Mouse (Mus musculus) midbrain, embryonic 12.5 days (tissue): ENCODE data around the gene Olfr199. TPM values are rescaled to one million over a fixed set of nuclear protein-coding genes. Genes with fewer than 3 reads are reported as not detected.
"Not testable (repeated sequence)": the region's sequence is repeated elsewhere in the genome, so short reads cannot be mapped to it uniquely, and the experiment has no call there.

ENCODE experiments used
- ATAC-seq: fragments of 200-750 bp; cut with Nextera tagmentation; 2 replicates; pipeline ENCODE4 v1.8.0; 2017; ENCODE audit warnings: low read depth, moderate TSS enrichment, moderate library complexity; ENCODE audit not compliant: low FRiP score
- H3K27ac ChIP-seq: fragments of 300-500 bp; sonication (generic); replicated peaks from 2 replicates; pipeline ENCODE4 v1.5.1; 2016; ENCODE audit warnings: mild to moderate bottlenecking
- H3K27me3 ChIP-seq: fragments of 300-500 bp; sonication (generic); 2 replicates; pipeline ENCODE4 v1.6.1; 2016; ENCODE audit warnings: mild to moderate bottlenecking
- H3K36me3 ChIP-seq: fragments of 300-500 bp; sonication (generic); 2 replicates; pipeline ENCODE4 v1.6.1; 2016
- H3K4me1 ChIP-seq: fragments of 300-500 bp; sonication (generic); 2 replicates; pipeline ENCODE4 v1.6.1; 2016
- H3K4me2 ChIP-seq: fragments of 300-500 bp; sonication (generic); replicated peaks from 2 replicates; pipeline ENCODE4 v1.6.1; 2016; ENCODE audit warnings: mild to moderate bottlenecking, moderate library complexity
- H3K4me3 ChIP-seq: fragments of 300-500 bp; sonication (generic); 2 replicates; pipeline ENCODE4 v1.5.1; 2016; ENCODE audit warnings: mild to moderate bottlenecking
- H3K9ac ChIP-seq: fragments of 300-500 bp; sonication (generic); replicated peaks from 2 replicates; pipeline ENCODE4 v1.6.1; 2016; ENCODE audit warnings: mild to moderate bottlenecking, moderate library complexity
- H3K9me3 ChIP-seq: fragments of 300-500 bp; sonication (generic); 2 replicates; pipeline ENCODE4 v1.6.1; 2016; ENCODE audit warnings: mild to moderate bottlenecking
- WGBS: fragments of 180-500 bp; shearing (Covaris S2); methylation state at CpG from one replicate; pipeline ENCODE4 v1.1.7; 2016; 5-methylcytosine and 5-hydroxymethylcytosine counted together
- polyA plus RNA-seq: library from polyadenylated mRNA; unstranded; fragments of >200 nt; fragmentation: Nextera tagmentation; extraction: Ambion mirVana; gene quantifications from 2 replicates; pipeline ENCODE4 v1.2.1, GENCODE M21; 2016

Gene Olfr199
- not detected in 2 replicates for polyA plus RNA-seq

DNA sequence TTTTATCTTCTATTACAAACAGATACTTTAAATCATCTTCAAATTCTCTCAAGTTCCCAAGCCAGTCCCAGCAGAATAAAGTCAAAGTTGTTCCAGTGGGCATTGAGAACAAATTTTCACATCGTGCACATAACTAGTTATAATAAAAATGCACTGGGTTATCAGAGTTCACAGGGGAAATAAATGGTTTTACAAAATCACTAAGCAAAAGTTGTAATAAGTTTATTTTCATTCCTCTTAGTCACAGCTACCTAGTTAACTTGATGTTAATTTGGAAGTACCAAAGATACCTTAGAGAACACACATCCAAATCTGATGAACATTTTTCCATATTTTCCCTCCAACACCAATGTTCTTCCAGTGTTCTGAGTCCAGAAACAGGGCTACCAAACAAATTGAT is at the start of gene Olfr199:
TSS of gene Olfr199 (minus strand) at position 101 of the 400 bp plus-strand sequence.
- ATAC-seq, H3K9ac ChIP-seq: not testable (repeated sequence)
- WGBS, result 76% methylated on average over 1 of the region's 1 CpGs

GRCm38 (mm10) chr16:59269097-59269496 is 49.5 kb upstream of the Olfr199 start:
- not testable (repeated sequence) for H3K9me3 ChIP-seq, H3K4me3 ChIP-seq, H3K27me3 ChIP-seq, H3K4me1 ChIP-seq, ATAC-seq, H3K9ac ChIP-seq, H3K36me3 ChIP-seq, H3K27ac ChIP-seq, H3K4me2 ChIP-seq
- WGBS, result 78% methylated on average over 4 of the region's 4 CpGs

More for the DNA sequence above, at the start of gene Olfr199:
- H3K4me1 ChIP-seq, H3K9me3 ChIP-seq, H3K4me2 ChIP-seq, H3K27me3 ChIP-seq, H3K4me3 ChIP-seq, H3K27ac ChIP-seq, H3K36me3 ChIP-seq: not testable (repeated sequence)

DNA sequence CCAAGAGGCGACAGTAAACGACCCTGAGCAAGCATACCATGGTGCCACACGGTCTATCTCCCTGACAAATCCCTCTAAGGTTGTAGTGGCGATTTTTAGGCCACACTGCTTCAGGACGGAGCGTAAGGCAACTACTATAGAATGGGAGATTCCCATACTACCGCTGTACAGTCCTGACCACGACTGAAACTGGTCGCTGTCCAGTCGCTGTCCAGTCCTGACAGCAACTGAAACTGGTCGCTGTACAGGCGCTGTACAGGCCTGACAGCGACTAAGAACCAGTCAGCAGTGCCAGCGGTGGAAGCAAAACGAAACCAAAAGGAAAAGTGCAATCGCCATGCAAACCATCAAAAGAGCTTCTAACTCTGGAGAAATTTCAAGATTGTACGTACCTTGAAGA is 30.1 kb upstream of the Olfr199 start:
- Histone ChIP-seq H3K9me3 (no peaks in the 10 kb centered on the region), H3K9ac (no peak overlapping the region), H3K4me2 (no peak overlapping the region), H3K36me3 (no peaks in the 10 kb centered on the region), H3K4me3 (no peak overlapping the region), H3K27ac (no peak overlapping the region), H3K27me3 (no peaks in the 10 kb centered on the region), H3K4me1 (no peaks in the 10 kb centered on the region)
- no peak for ATAC-seq
- 90% methylated on average over 17 of the region's 17 CpGs for WGBS

- not testable (repeated sequence) for H3K9ac ChIP-seq, H3K4me1 ChIP-seq, H3K27me3 ChIP-seq, H3K36me3 ChIP-seq, H3K4me2 ChIP-seq, H3K9me3 ChIP-seq, H3K4me3 ChIP-seq, H3K27ac ChIP-seq
- 88% methylated on average over 3 of the region's 3 CpGs for WGBS
- ATAC-seq, result peak; percentile 52; the same call in 1 of the 2 replicates
These were observed 1.7 kb downstream of the Olfr199 start for GRCm38 (mm10) chr16:59217861-59218260.

GRCm38 (mm10) chr16:59203433-59203832 is 16.1 kb downstream of the Olfr199 start, which contains the start of gene Olfr198:
Olfr198 (minus strand) TSS chr16:59203533.
- not testable (repeated sequence) for H3K4me3 ChIP-seq, H3K4me2 ChIP-seq, ATAC-seq, H3K9ac ChIP-seq, H3K27me3 ChIP-seq, H3K9me3 ChIP-seq, H3K27ac ChIP-seq, H3K4me1 ChIP-seq, H3K36me3 ChIP-seq
- WGBS, result 78% methylated on average over 1 of the region's 1 CpGs

DNA sequence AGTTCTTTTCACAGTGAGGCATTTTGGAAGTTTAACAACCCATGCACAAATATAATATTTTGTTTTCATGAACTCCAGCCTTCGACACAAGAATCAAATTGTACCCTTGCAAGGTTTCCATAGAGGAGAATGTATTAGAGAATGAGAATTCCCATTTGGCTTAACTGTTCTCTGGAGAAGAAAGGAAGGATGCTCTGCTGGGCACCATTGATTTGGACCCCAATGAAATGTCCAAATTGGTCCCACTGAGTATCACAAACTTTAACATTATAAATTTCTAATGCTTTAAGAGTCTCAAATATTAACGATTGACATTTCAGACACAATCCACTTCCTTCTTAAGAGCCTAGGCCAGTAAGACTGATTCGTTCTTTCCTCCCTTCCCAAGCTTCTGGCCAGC is 49.2 kb downstream of the Olfr199 start, which contains the start of gene Olfr196:
TSS of gene Olfr196 (minus strand) at position 101 of the 400 bp plus-strand sequence.
- Histone ChIP-seq H3K27ac (no peak within 1 kb of the TSS), H3K4me1 (no peaks in the 10 kb centered on the region), H3K27me3 (no peaks in the 10 kb centered on the region), H3K4me3 (no peak within 1 kb of the TSS), H3K36me3 (no peaks in the 10 kb centered on the region), H3K4me2 (no peak within 1 kb of the TSS), H3K9me3 (no peaks in the 10 kb centered on the region), H3K9ac (no peak within 1 kb of the TSS)
- 78% methylated on average over 3 of the region's 3 CpGs for WGBS
- no peak for ATAC-seq

Other genes starting within 250 kb of the Olfr199 start
- gene Olfr183, start 224.4 kb downstream of the Olfr199 start, polyA plus RNA-seq, result not detected in 2 replicates
- gene Olfr186, start 189.5 kb downstream of the Olfr199 start, polyA plus RNA-seq, result not detected in 2 replicates
- gene Olfr187, start 180.0 kb downstream of the Olfr199 start, polyA plus RNA-seq, result not detected in 2 replicates
- gene Olfr190, start 141.8 kb downstream of the Olfr199 start, polyA plus RNA-seq, result not detected in 2 replicates
- not detected in 2 replicates for gene Olfr191, start 129.9 kb downstream of the Olfr199 start, polyA plus RNA-seq
- not detected in 2 replicates for gene Olfr193, start 107.9 kb downstream of the Olfr199 start, polyA plus RNA-seq
- gene Olfr194, start 98.7 kb downstream of the Olfr199 start, polyA plus RNA-seq, result not detected in 2 replicates
- gene Olfr195, start 72.7 kb downstream of the Olfr199 start, polyA plus RNA-seq, result not detected in 2 replicates
- gene Olfr196, start 49.3 kb downstream of the Olfr199 start, polyA plus RNA-seq, result not detected in 2 replicates
- not detected in 2 replicates for gene Olfr198, start 16.2 kb downstream of the Olfr199 start, polyA plus RNA-seq
- gene Olfr201, start 52.9 kb upstream of the Olfr199 start, polyA plus RNA-seq, result not detected in 2 replicates
- not detected in 2 replicates for gene Olfr202, start 67.0 kb upstream of the Olfr199 start, polyA plus RNA-seq
- not detected in 2 replicates for gene Olfr203, start 79.1 kb upstream of the Olfr199 start, polyA plus RNA-seq
- not detected in 2 replicates for gene Olfr204, start 98.5 kb upstream of the Olfr199 start, polyA plus RNA-seq
- not detected in 2 replicates for gene Olfr205, start 111.4 kb upstream of the Olfr199 start, polyA plus RNA-seq
- not detected in 2 replicates for gene Olfr206, start 129.5 kb upstream of the Olfr199 start, polyA plus RNA-seq
- gene Olfr209, start 144.2 kb upstream of the Olfr199 start, polyA plus RNA-seq, result not detected in 2 replicates
- 0.27 and 0.35 TPM in 2 replicates for gene Gabrr3, start 187.6 kb upstream of the Olfr199 start, polyA plus RNA-seq